Mouse (Mus musculus) urinary bladder, postnatal 10 days (tissue): ENCODE results near the gene Polr1c.

ENCODE experiments used
- DNase-seq: peaks from one replicate; pipeline ENCODE4 v3.0.0; 2022; ENCODE audit warnings: low spot score

Gene Polr1c

DNA sequence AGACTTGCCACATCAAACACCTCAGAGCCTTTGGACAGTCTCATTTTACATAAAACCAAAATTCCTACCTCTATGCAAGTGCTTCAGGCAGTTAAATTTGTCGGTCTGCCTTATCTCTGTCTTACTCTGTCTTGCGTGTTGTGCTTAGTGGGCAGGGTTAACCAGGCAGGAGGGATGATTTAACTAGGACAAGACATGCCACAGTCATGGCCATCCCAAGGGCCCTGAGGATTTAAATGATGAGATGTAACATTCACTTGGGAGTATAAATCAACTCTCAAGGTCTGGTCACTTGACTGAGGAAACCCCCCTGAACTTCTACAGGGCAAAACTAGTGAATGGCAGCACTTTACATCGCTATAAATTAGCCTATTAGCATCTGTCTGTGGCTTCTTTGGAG, 26.3 kb downstream of the Polr1c start:
- DNase-seq = no peak

DNA sequence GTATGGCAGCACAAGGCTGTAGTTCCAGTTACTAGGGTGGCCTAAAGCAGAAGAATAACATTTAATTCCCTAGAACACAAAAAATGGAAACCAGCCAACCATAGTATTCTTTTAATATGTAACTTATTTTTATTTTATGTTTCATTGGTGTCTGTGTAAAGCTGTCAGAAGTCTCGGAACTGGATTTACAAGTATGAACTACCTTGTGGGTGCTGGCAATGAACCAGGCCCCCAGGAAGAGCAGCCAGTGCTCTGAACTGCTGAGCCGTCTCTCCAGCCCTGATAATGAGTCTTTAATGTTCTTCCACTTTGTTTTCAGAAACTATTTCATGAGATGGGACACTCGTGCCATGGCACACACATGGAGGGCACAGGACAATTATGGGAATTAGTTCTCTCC, 37.3 kb downstream of the Polr1c start:
- DNase-seq = no peak

- DNase-seq = no peak
Measured at GRCm38 (mm10) chr17:46206676-46207075, 41.2 kb downstream of the Polr1c start.

GRCm38 (mm10) chr17:46203078-46203477, 44.8 kb downstream of the Polr1c start:
- DNase-seq = no peak

GRCm38 (mm10) chr17:46202421-46203071, 45.3 kb downstream of the Polr1c start, which contains the start of the genes Polh and Xpo5:
Polh (minus strand) TSS chr17:46202645.
Xpo5 (plus strand) TSS chr17:46202782.
- peak; percentile 65 for DNase-seq

- DNase-seq = no peak
Measured at GRCm38 (mm10) chr17:46201151-46201550, 46.7 kb downstream of the Polr1c start.
